Mouse (Mus musculus) hindbrain, embryonic 10.5 days (tissue): ENCODE results near the gene Gm13420. TPM values are rescaled to one million over a fixed set of nuclear protein-coding genes. Genes with fewer than 3 reads are reported as not detected.

Experiments
- DNase-seq: peaks from one replicate; pipeline ENCODE4 v3.0.0-alpha.2; 2017; ENCODE audit warnings: low spot score
- H3K27ac ChIP-seq: fragments of 300-500 bp; sonication (generic); 2 replicates; pipeline ENCODE4 v1.5.1; 2016; ENCODE audit warnings: mild to moderate bottlenecking, moderate library complexity
- H3K27me3 ChIP-seq: fragments of 300-500 bp; sonication (generic); 2 replicates; pipeline ENCODE4 v1.6.1; 2016; ENCODE audit warnings: mild to moderate bottlenecking; ENCODE audit not compliant: poor library complexity, insufficient read depth, severe bottlenecking
- H3K36me3 ChIP-seq: fragments of 300-500 bp; sonication (generic); 2 replicates; pipeline ENCODE4 v1.6.1; 2016; ENCODE audit warnings: mild to moderate bottlenecking, moderate library complexity
- H3K4me1 ChIP-seq: fragments of 300-500 bp; sonication (generic); replicated peaks from 2 replicates; pipeline ENCODE4 v1.6.1; 2016; ENCODE audit warnings: mild to moderate bottlenecking
- H3K4me3 ChIP-seq: fragments of 300-500 bp; sonication (generic); 2 replicates; pipeline ENCODE4 v1.5.1; 2016; ENCODE audit warnings: mild to moderate bottlenecking, moderate library complexity
- H3K9me3 ChIP-seq: fragments of 300-500 bp; sonication (generic); 2 replicates; pipeline ENCODE4 v1.6.1; 2016; ENCODE audit warnings: mild to moderate bottlenecking, moderate library complexity
- WGBS: fragments of 180-500 bp; shearing (Covaris S2); methylation state at CpG from one replicate; pipeline ENCODE4 v1.1.7; 2016; 5-methylcytosine and 5-hydroxymethylcytosine counted together
- polyA plus RNA-seq: library from polyadenylated mRNA; unstranded; fragments of >200 nt; fragmentation: Nextera tagmentation; extraction: Ambion mirVana; gene quantifications from 2 replicates; pipeline ENCODE4 v1.2.1, GENCODE M21; 2016

Gene Gm13420
- polyA plus RNA-seq, 1 experiment from 2014 or later, result not detected

DNA sequence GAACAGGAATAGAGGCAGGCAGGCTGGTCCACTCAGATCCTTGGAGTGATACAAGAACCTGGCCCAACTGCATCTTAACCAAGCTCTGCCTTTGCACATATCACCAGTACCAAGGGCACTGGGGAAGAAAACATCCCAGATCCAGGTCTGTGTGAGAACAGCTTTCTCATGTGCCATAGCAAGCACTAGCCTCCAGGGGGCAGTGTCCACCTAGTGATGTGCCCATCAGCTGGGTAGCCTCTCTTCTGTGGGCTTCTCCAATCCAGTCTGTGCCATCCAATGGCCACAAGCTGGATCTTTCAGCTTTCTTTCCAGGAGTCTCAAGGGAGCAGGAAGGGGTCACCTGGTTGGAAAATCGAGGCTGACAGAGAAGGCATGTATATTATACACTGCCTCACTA, 13.3 kb upstream of the Gm13420 start:
- H3K4me1 ChIP-seq, result no peaks in the 10 kb centered on the region
- peak; percentile 80 for DNase-seq
- H3K27me3 ChIP-seq, result peaks cover 9% of the 10 kb centered on the region; the same call in 1 of the 2 replicates
- no peaks in the 10 kb centered on the region for H3K36me3 ChIP-seq
- H3K9me3 ChIP-seq, result no peaks in the 10 kb centered on the region
- no peak overlapping the region for H3K27ac ChIP-seq
- WGBS, result 2% methylated on average over 1 of the region's 1 CpGs
- H3K4me3 ChIP-seq, result no peak overlapping the region

DNA sequence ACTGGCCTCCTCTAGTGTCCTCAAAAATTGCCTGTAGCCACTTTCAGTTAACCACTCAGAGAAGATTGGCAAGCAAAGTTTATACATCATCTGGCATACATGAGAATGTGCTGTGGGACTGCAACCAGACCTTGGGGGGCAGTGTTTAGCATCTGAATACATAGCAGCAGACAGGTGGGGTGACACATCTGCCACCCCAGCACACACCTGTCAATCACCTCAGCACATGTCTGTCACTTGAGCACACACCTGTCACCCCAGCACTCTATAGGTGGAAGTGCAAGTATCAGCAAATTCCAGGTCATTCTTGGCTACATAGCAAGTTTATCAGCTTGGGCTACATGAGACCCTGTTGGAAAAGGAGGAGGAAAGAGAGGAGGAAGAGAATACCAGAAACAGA, 4.2 kb upstream of the Gm13420 start:
- H3K4me3 ChIP-seq, result no peak overlapping the region
- 0 out of 2 replicates have a peak, but pooled peaks cover 4% of the 10 kb centered on the region for H3K9me3 ChIP-seq
- H3K27me3 ChIP-seq, result peaks cover 31% of the 10 kb centered on the region
- peaks cover 12% of the 10 kb centered on the region for H3K4me1 ChIP-seq
- H3K27ac ChIP-seq, result no peak overlapping the region
- DNase-seq, result no peak
- H3K36me3 ChIP-seq, result no peaks in the 10 kb centered on the region

DNA sequence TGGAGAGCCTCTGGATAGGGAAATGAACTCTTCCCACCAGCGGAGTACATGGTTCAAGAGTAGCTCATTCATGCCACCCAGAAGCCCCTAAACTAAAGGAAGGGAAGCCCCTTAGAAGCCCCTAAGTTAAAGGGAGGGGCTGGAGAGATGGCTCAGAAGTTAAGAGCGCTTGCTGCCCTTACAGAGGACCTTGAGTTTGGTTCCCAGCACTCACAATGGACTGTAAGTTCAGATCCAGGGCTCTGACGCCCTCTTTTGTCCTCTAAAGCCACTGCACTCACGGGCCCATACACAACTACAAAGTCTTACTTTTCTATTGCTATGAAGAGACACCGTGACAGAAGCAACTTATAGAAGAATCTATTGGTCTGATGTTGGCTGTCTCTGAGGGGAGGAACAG, 912 bp upstream of the Gm13420 start:
- WGBS, result 88% methylated on average over 5 of the region's 5 CpGs

DNA sequence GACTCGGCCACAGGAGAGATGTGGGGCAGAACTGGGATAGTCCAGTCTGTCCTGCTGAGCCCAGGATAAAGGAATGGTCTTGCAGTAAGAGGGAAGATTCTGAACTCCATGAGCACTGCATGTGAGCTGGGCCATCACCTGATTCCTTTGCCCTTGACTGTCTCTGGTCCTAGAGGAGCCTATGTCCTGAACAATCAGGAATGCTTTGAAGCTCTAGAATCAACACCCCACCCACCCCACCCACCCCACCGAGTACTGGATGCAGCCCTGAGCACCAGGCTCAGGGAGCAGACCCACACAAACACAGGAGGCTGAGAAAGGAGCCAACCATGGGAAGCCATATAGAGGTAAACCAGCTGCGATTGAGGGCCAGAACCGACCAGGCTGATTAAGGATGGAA, 3.0 kb downstream of the Gm13420 start:
- peaks cover 25% of the 10 kb centered on the region for H3K4me1 ChIP-seq
- no peak overlapping the region for H3K27ac ChIP-seq
- H3K4me3 ChIP-seq, result no peak overlapping the region
- H3K9me3 ChIP-seq, result 0 out of 2 replicates have a peak, but pooled peaks cover 4% of the 10 kb centered on the region
- H3K36me3 ChIP-seq, result no peaks in the 10 kb centered on the region
- DNase-seq, result no peak
- WGBS, result 84% methylated on average over 4 of the region's 4 CpGs
- peaks cover 86% of the 10 kb centered on the region for H3K27me3 ChIP-seq

More for the DNA sequence above, 912 bp upstream of the Gm13420 start:
- H3K36me3 ChIP-seq, result no peaks in the 10 kb centered on the region
- 0 out of 2 replicates have a peak, but pooled peaks cover 4% of the 10 kb centered on the region for H3K9me3 ChIP-seq
- H3K4me3 ChIP-seq, result no peak overlapping the region
- no peak for DNase-seq
- no peak overlapping the region for H3K27ac ChIP-seq
- H3K27me3 ChIP-seq, result peaks cover 62% of the 10 kb centered on the region
- H3K4me1 ChIP-seq, result peaks cover 20% of the 10 kb centered on the region

DNA sequence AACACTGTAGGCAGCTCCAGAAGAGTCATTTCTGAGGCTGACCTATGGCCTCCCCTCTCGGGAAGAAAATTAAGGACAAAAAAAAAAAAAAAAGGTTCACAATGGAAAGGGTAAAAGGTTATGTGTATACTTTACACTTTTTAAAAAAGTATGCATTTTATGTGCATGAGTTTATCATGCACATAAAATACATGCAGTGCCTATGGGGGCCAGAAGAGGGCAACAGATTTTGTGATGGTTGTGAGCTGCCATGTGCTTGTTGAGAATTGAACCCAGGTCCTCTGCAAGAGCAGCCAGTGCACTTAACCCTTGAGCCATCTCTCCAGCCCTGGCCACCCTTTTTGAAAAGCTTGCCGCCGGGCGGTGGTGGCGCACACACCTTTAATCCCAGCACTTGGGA, 3.6 kb downstream of the Gm13420 start:
- peak; percentile 29 for DNase-seq
- Histone ChIP-seq H3K27me3 (peaks cover 80% of the 10 kb centered on the region), H3K4me1 (peaks cover 25% of the 10 kb centered on the region), H3K9me3 (0 out of 2 replicates have a peak, but pooled peaks cover 4% of the 10 kb centered on the region), H3K4me3 (peak overlapping the region; percentile 55; the same call in 1 of the 2 replicates), H3K36me3 (no peaks in the 10 kb centered on the region), H3K27ac (no peak overlapping the region)
- WGBS, result 60% methylated on average over 5 of the region's 5 CpGs

DNA sequence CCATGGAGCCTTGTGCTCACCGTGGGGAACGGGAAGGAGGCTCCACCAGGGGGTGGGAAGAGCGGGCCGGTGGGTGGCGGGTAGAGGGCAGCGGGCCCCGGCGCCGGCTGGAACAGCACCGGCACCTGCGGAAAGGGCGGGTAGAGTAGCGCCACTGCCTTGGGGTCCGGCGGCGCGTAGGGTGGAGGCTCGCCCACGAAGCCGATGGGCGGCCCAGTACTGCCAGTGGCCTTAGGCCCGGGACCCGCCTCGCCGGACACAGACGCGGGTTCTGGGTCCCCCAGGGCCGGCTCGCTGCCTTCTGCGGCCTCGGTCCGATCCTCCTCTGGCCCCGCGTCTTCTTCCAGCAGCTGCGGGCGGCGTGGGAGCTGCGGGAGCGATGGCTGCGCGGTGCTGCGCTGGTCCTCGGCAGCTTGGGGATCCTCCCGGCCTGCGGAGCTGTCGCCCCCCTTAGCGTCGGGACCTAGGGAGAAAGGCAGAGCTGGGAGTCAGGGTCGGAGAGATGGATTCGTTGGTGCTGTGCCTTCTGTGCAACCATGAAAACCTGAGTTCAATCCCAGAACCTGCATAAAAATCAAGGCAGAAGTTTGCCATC, 4.2 kb downstream of the Gm13420 start:
- Histone ChIP-seq H3K9me3 (0 out of 2 replicates have a peak, but pooled peaks cover 3% of the 10 kb centered on the region), H3K27ac (peak overlapping the region; percentile 80), H3K4me3 (peak overlapping the region; percentile 55), H3K36me3 (no peaks in the 10 kb centered on the region), H3K4me1 (peaks cover 25% of the 10 kb centered on the region), H3K27me3 (peaks cover 74% of the 10 kb centered on the region)
- WGBS, result 3% methylated on average over 50 of the region's 50 CpGs
- peak; percentile 29 for DNase-seq

DNA sequence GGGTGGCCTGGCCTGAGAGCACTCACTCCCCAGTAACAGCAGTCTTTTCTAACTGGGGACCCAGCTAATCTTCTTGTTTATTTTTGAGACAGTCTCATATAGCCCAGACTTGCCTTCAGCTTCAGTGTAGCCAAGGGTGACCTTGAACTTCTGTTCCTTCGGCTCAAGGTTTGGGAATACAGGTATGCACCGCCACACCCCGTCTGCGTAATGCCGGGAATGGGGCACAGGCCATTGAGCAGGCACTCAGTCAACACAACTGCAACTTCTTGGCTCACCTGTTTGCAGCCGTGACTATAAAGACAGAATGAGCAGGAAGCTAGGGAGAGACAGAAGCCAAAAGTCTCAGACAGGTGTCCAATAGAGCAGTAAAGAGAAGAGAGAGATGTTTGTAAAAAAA, 7.2 kb downstream of the Gm13420 start:
- H3K27ac ChIP-seq, result no peak overlapping the region
- H3K27me3 ChIP-seq, result peaks cover 44% of the 10 kb centered on the region
- peaks cover 13% of the 10 kb centered on the region for H3K36me3 ChIP-seq
- H3K9me3 ChIP-seq, result no peaks in the 10 kb centered on the region
- H3K4me1 ChIP-seq, result peaks cover 8% of the 10 kb centered on the region
- 93% methylated on average over 6 of the region's 6 CpGs for WGBS
- H3K4me3 ChIP-seq, result no peak overlapping the region
- no peak for DNase-seq

DNA sequence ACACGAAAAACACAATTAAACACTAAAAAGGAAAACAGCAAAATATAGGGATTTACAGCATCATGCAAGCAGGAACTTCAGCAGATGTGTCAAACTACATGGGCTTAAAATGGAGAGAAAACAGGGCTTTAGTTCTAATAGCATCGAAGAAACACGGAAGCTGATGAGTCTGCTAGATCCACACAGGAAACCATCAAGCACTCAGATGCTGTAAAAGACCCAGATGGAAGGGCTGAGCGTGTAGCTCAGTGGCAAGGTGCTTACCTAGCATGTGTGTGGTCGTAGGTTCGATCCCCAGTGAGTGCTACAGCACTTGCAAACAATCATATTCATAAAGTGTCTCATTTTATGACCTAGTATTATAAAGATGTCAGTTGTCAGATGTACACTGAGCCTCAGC, 10.3 kb downstream of the Gm13420 start:
- Histone ChIP-seq H3K27me3 (peaks cover 15% of the 10 kb centered on the region), H3K9me3 (no peaks in the 10 kb centered on the region), H3K4me3 (no peak overlapping the region), H3K36me3 (peaks cover 43% of the 10 kb centered on the region), H3K4me1 (no peaks in the 10 kb centered on the region), H3K27ac (no peak overlapping the region)
- WGBS, result 92% methylated on average over 6 of the region's 6 CpGs
- no peak for DNase-seq

DNA sequence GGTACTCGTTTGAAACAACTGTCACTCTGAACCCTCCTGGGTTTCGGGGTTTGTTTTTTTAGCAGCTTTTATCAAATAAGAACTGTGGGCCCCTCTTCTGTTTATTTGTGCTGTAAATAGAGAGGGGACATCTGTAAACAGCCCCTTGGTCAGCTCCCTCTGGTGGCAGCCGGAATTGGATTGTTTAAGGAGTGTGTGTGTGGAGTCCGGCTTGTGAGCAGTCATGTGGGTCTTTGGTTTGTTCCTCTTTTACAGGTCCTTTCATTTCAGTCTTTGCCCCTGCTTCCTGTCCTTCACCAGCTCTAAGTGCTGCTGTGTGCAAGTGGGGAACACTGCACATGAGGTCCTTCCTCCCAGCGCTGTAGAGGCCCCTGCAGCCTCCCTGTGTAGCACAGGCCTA, 12.1 kb downstream of the Gm13420 start:
- DNase-seq, result no peak
- no peaks in the 10 kb centered on the region for H3K9me3 ChIP-seq
- H3K36me3 ChIP-seq, result peaks cover 62% of the 10 kb centered on the region
- H3K4me1 ChIP-seq, result no peaks in the 10 kb centered on the region
- no peak overlapping the region for H3K27ac ChIP-seq
- H3K27me3 ChIP-seq, result no peaks in the 10 kb centered on the region
- H3K4me3 ChIP-seq, result no peak overlapping the region
- WGBS, result 73% methylated on average over 5 of the region's 5 CpGs

DNA sequence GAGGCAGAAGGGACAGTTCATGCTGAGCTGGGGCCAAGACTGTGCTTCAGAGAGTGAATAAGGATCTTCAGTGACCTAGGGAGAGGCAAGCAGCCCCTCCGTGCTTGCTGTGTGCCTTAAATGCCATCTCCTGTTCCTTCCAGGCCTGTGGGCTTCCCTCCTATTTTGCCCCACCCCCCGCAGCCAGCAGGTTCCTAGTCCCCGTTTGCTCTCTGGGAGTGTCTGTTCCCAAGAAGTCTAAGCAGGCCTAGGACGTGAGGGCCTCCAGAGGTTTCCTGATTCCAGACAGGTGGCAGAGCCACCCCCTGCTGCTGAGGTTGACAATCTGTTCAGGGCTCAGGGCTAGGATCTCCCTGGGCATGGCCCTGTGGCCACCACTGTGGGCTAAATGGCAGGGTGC, 12.7 kb downstream of the Gm13420 start:
- 69% methylated on average over 4 of the region's 4 CpGs for WGBS

DNA sequence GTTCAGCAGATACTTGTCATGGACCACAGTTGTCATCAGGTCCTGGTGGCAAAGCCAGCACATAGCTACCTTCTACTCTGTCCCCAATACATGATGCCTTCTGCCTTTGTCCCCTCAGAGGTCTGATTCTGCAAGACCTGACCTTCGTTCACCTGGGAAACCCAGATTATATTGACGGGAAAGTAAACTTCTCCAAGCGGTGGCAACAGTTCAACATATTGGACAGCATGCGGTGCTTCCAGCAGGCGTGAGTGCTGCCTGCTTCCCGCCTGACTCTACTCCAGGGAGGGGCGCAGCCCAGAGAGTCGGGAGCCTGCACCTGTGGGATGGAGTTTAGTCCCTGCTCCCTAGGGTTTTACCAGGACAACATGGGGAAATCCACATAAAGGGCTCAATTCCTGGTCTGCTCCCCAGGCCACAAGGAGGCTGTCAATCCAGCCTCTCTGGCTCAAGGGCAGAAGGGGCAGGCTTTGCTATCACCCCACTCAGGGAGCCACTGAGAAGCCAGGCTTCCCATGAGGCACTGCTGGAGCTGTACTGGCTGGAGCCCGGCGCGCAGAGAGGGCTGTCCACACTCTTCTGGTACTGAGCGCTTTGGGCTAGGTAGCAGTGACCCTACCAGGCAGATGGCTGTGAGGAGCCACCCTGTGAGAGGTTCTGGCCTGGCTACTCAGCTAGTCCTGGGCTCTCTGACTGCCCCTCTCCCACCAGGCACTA, 14.1 kb downstream of the Gm13420 start:
- Histone ChIP-seq H3K27ac (no peak overlapping the region), H3K9me3 (no peaks in the 10 kb centered on the region), H3K4me3 (no peak overlapping the region), H3K36me3 (peaks cover 82% of the 10 kb centered on the region), H3K27me3 (no peaks in the 10 kb centered on the region), H3K4me1 (no peaks in the 10 kb centered on the region)
- 93% methylated on average over 12 of the region's 12 CpGs for WGBS
- DNase-seq, result no peak

More for the DNA sequence above, 12.7 kb downstream of the Gm13420 start:
- H3K4me3 ChIP-seq, result no peak overlapping the region
- H3K27ac ChIP-seq, result no peak overlapping the region
- H3K36me3 ChIP-seq, result peaks cover 67% of the 10 kb centered on the region
- no peaks in the 10 kb centered on the region for H3K4me1 ChIP-seq
- H3K27me3 ChIP-seq, result no peaks in the 10 kb centered on the region
- DNase-seq, result no peak
- H3K9me3 ChIP-seq, result no peaks in the 10 kb centered on the region

DNA sequence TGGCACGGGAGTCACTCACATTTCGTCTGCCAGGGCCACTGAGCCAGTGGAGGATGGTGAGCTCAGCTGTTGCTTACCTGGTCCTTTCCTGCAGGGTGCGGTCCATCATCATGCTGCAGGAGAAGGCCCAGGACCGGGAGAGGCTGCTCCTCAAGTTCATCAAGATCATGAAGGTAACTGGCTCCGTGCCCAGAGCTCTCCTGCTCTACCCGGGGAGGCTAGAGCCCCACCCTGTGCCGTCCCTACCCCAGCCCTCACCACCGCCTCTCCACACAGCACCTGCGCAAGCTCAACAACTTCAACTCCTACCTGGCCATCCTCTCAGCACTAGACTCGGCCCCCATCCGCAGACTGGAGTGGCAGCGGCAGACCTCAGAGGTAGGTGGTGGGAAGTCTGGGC, 15.8 kb downstream of the Gm13420 start:
- WGBS, result 93% methylated on average over 12 of the region's 12 CpGs
- Histone ChIP-seq H3K9me3 (no peaks in the 10 kb centered on the region), H3K4me3 (no peak overlapping the region), H3K27ac (no peak overlapping the region), H3K27me3 (no peaks in the 10 kb centered on the region), H3K4me1 (no peaks in the 10 kb centered on the region), H3K36me3 (peaks cover 97% of the 10 kb centered on the region)
- no peak for DNase-seq

DNA sequence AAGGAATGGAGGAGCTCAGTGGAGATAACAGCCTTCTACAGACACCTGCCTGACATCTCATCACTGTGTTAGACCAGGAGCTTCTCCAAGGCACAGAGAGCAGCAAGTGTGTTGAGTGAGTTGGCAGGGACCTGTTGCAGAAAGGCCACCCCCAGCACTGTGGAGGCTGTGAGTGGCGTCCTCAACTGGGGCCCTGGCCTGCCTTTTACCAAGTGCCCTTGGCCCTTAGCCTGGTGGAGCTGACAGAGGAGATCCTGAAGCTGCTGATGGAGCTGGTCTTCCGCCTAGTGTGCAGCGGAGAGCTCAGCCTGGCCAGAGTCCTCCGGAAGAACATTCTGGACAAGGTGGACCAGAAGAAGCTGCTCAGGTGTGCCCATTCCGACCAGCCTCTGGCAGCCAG, 18.1 kb downstream of the Gm13420 start:
- H3K4me3 ChIP-seq, result no peak overlapping the region
- H3K9me3 ChIP-seq, result no peaks in the 10 kb centered on the region
- WGBS, result 95% methylated on average over 5 of the region's 5 CpGs
- H3K4me1 ChIP-seq, result no peaks in the 10 kb centered on the region
- no peak for DNase-seq
- H3K27me3 ChIP-seq, result no peaks in the 10 kb centered on the region
- H3K27ac ChIP-seq, result no peak overlapping the region
- H3K36me3 ChIP-seq, result peaks cover 99% of the 10 kb centered on the region
